Mouse (Mus musculus) small intestine, adult 2 months (tissue): ENCODE results near the gene Apbb2. TPM values are rescaled to one million over a fixed set of nuclear protein-coding genes. Genes with fewer than 3 reads are reported as not detected.

Experiments used
- H3K27ac ChIP-seq: fragments of 200-500 bp; 2 replicates; pipeline ENCODE4 v1.5.1; 2012; ENCODE audit warnings: low read depth, low read length, control low read depth, inconsistent platforms; ENCODE audit not compliant: insufficient read depth
- H3K27me3 ChIP-seq: fragments of 200-500 bp; 2 replicates; pipeline ENCODE4 v1.6.1; 2012; ENCODE audit warnings: mild to moderate bottlenecking, moderate library complexity, low read length, inconsistent platforms; ENCODE audit not compliant: control insufficient read depth, insufficient read depth
- H3K36me3 ChIP-seq: fragments of 200-500 bp; 2 replicates; pipeline ENCODE4 v1.6.1; 2012; ENCODE audit warnings: mild to moderate bottlenecking, low read length, control low read depth, inconsistent platforms; ENCODE audit not compliant: control insufficient read depth, insufficient read depth
- H3K4me1 ChIP-seq: fragments of 200-500 bp; 2 replicates; pipeline ENCODE4 v1.6.1; 2012; ENCODE audit warnings: low read length, inconsistent platforms, mixed read lengths; ENCODE audit not compliant: control insufficient read depth, insufficient read depth, insufficient read length
- H3K4me3 ChIP-seq: fragments of 200-500 bp; 2 replicates; pipeline ENCODE4 v1.5.1; 2012; ENCODE audit warnings: low read depth, mild to moderate bottlenecking, control low read depth, inconsistent platforms, low read length, moderate library complexity
- CTCF ChIP-seq: fragments of 200-500 bp; IDR thresholded peaks from 2 replicates; pipeline ENCODE4 v1.5.1; 2012; ENCODE audit warnings: low read depth, mild to moderate bottlenecking, control low read depth, inconsistent platforms, low read length, moderate library complexity, mixed read lengths; ENCODE audit not compliant: insufficient replicate concordance, insufficient read length; ENCODE audit errors: extremely low read depth
- POLR2A ChIP-seq: fragments of 200-500 bp; IDR thresholded peaks from 2 replicates; pipeline ENCODE4 v1.6.1; 2012; ENCODE audit warnings: low read depth, mild to moderate bottlenecking, control low read depth, inconsistent platforms, low read length, moderate library complexity
- WGBS: fragments of 180-500 bp; shearing (Covaris S2); methylation state at CpG from one replicate; pipeline ENCODE4 v1.1.7; 2018; 5-methylcytosine and 5-hydroxymethylcytosine counted together
- polyA plus RNA-seq: library from polyadenylated mRNA; depleted of rRNA; stranded (reverse); fragments of >200 nt; gene quantifications from 2 replicates; pipeline ENCODE4 v1.2.3, GENCODE M21; 2012; rRNA removed

Apbb2 gene
- polyA plus RNA-seq, result 2.3 and 8.3 TPM in 2 replicates

DNA sequence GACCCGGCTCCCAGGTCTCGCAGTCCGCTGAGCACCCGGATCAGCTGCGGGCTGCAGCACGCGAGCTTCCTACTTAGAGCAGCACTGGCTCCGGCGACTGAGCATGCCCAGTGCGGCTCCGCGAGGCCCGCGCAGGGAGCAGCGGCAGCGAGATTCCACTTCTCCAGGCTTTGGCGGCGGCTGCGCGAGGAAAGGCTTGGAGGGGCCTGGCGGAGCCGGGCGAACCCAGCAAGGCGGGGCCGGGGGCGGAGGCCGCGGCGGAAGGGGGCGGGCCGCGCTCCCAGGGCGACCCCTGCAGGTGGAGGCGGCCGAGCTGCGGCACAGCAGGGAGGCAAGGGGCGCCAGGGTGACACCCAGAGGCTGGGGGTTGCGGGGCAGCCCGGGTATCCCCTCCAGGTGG lies at the start of gene Apbb2:
Gene Apbb2 (minus strand): TSS at position 188 of the 400 bp plus-strand sequence.
- peak within 1 kb of the TSS; percentile 92 for H3K27ac ChIP-seq
- under 1% methylated on average over 38 of the region's 39 CpGs for WGBS

DNA sequence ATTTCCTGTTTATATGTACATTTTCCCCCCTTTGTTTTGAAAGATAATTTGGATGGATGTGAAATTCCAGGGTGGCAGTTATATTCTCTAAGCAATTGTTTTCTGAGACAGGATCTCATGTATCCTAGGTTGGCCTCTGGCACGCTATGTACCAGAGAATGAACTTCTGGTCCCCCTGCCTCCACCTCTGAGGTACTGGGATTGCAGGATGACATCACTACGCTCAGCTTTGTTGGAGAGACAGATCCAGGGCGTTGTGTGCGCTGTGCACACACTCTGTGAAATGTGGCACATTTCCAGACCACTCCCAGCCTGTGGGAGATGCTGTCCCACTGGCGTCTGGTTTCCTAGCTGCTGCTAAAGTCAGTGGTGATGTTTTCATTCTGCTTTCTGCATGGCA lies 35.6 kb upstream of the Apbb2 start:
- Histone ChIP-seq H3K4me3 (no peak overlapping the region), H3K36me3 (no peaks in the 10 kb centered on the region), H3K27ac (no peak overlapping the region), H3K27me3 (no peaks in the 10 kb centered on the region), H3K4me1 (no peaks in the 10 kb centered on the region)
- TF ChIP-seq POLR2A (no peak), CTCF (no peak)
- WGBS, result 28% methylated on average over 5 of the region's 5 CpGs

More for the DNA sequence above, at the start of gene Apbb2:
- H3K4me1 ChIP-seq, result peaks cover 18% of the 10 kb centered on the region; the same call in 1 of the 2 replicates
- H3K36me3 ChIP-seq, result no peaks in the 10 kb centered on the region
- TF ChIP-seq CTCF (peak; percentile 68), POLR2A (peak; percentile 56; the same call in 1 of the 2 replicates)
- no peaks in the 10 kb centered on the region for H3K27me3 ChIP-seq
- H3K4me3 ChIP-seq, result peak within 1 kb of the TSS; percentile 89

DNA sequence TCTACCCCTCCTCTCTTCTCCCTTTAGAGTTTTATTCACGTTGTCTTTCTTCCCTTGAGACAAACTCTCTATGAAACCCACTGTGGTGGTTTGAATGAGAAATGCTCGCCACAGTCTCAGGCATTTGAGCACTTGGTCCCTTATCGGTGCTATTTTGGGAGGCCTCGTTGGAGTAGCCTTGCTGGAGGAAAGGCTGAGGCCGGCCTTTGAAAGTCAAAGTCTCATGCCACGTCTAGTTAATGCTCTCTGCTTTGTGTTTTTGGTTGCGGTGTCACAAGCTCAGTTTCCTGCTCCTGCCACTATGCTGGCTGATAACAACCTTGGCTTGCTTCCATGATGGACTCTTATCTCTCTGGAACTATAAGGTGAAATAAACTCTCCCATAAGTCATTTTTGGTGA lies 28.9 kb upstream of the Apbb2 start:
- WGBS, result 29% methylated on average over 7 of the region's 7 CpGs
- H3K4me3 ChIP-seq, result no peak overlapping the region
- H3K36me3 ChIP-seq, result no peaks in the 10 kb centered on the region
- TF ChIP-seq POLR2A (no peak), CTCF (no peak)
- no peaks in the 10 kb centered on the region for H3K27me3 ChIP-seq
- no peaks in the 10 kb centered on the region for H3K4me1 ChIP-seq
- no peak overlapping the region for H3K27ac ChIP-seq

DNA sequence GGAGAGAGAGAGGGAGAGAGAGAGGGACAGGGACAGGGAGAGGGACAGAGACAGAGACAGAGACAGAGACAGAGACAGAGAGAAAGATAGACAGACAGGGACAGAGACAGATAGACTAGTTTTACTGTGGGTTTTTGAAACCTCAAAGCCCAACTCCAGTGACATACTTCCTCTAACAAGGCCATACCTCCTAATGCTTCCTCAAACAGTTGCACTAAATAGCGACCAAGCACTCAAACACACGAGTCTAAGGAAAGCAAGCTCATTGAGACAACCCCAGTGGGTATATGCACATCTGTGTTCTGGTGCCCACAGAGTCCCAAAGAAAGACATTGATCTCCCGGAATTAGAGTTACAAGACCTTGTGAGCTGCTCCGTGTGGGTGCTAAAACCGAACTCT lies 24.7 kb upstream of the Apbb2 start:
- Histone ChIP-seq H3K36me3 (no peaks in the 10 kb centered on the region), H3K27me3 (no peaks in the 10 kb centered on the region), H3K4me3 (no peak overlapping the region), H3K4me1 (no peaks in the 10 kb centered on the region), H3K27ac (no peak overlapping the region)
- TF ChIP-seq CTCF (no peak), POLR2A (no peak)
- WGBS, result 74% methylated on average over 5 of the region's 5 CpGs

DNA sequence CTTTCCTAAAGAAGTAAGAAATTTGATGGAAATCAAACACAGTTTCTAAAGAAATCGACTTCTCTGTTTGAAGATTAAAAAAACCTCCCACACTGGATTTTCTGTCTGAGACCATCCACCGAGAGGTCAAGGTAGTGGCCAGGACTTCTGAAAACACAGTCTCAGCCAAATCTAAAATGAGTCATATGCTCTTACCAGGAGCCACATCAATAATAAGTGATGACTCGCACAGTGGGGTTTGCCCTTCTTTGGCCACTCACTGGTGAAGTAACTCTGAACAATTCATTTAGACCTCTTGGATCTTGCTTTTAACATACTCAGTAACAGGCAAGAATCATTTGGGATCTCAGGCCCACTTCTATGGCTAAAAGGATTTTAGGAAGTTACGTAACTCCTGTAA lies 23.6 kb upstream of the Apbb2 start:
- no peak overlapping the region for H3K27ac ChIP-seq
- no peaks in the 10 kb centered on the region for H3K4me1 ChIP-seq
- H3K27me3 ChIP-seq, result no peaks in the 10 kb centered on the region
- no peaks in the 10 kb centered on the region for H3K36me3 ChIP-seq
- no peak overlapping the region for H3K4me3 ChIP-seq
- 88% methylated on average over 4 of the region's 4 CpGs for WGBS
- TF ChIP-seq CTCF (no peak), POLR2A (no peak)

DNA sequence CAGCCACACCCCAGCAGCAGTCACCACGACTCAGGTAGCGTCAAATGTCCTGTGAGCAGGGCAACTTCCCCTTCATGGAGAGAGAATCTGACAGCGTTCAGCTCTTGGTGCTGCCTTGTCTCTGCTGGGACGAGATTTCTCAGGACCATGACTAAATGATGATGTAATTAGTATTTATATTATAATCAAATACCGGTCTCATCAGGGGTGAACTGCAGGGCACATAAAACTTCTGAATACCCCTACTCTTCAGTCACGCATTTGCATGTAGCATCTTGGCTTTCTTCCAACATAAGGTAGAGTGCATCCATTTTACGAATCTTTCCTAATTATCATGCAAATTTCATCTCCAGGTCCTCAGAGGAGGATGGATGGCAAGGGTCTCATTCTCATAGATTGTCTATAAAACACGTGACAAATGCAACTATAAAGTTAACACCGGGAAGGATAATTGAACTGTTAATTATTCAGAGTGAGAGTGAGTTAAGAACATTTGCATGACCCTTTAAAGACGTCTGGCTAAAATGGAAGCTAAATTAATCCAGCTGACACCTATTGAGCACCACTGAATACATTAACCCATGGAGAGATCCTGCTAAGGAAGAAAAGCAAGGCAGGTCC lies 17.0 kb upstream of the Apbb2 start:
- no peak overlapping the region for H3K4me3 ChIP-seq
- 59% methylated on average over 10 of the region's 10 CpGs for WGBS
- H3K36me3 ChIP-seq, result no peaks in the 10 kb centered on the region
- H3K27me3 ChIP-seq, result no peaks in the 10 kb centered on the region
- H3K4me1 ChIP-seq, result no peaks in the 10 kb centered on the region
- no peak overlapping the region for H3K27ac ChIP-seq
- TF ChIP-seq POLR2A, result no peak
- no peak for TF ChIP-seq CTCF

DNA sequence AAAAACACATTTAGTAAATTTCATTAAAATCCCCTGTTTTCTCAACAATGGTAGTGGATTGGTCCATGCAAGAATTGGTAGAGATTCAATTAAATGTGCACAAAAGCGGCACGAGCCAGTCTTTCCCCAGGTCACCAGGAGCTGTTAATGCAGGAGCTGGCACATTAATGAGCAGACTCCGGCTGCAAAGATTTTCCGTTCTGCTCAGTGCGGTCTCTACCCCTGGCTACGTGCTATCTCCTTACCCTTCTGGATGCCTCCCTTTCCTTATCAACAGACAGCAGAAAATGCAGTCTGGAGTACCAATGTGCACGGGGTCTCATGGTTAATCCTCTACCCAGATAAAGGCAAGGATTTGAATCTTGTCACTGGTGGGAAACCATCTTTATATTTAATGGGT lies 9.2 kb upstream of the Apbb2 start:
- TF ChIP-seq POLR2A, result no peak
- Histone ChIP-seq H3K27ac (no peak overlapping the region), H3K4me1 (no peaks in the 10 kb centered on the region), H3K4me3 (no peak overlapping the region), H3K36me3 (no peaks in the 10 kb centered on the region), H3K27me3 (no peaks in the 10 kb centered on the region)
- 58% methylated on average over 7 of the region's 7 CpGs for WGBS
